Mouse (Mus musculus) regulatory T cell (primary cell): ENCODE results near the gene Med8.

Source experiments
- in situ Hi-C: fragments of 300-600 bp; cut with MboI, MseI; formaldehyde crosslinking; loops from one replicate; pipeline ENCODE4 v1.15.1; 2025; ENCODE audit warnings: high pct_unique_total_duplicates

Gene Med8

DNA sequence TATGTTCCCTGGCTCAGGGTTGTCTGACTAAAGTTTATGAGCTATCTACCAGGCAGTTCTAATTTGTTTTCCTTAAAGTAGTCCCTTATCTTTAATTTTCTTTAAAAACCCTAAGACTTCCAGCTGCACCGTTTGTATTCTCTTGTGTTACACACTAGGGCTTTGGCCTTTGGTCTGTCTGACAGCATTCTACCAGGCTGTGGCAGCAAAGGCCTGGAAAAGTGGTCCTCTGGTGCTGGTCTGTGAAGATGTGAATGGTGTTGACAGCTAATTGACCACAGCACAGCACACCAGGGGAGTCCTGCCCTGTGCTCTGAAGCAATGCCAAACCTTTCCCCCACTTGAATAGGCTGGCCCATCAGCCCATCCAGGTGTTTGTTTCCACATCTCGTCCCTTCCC, 6.6 kb downstream of the Med8 start:
- in situ Hi-C loops = loop anchor here (10.0 kb wide), 1 partner anchor 1649 kb away; the partner anchor contains the start of gene AL607142.1

DNA sequence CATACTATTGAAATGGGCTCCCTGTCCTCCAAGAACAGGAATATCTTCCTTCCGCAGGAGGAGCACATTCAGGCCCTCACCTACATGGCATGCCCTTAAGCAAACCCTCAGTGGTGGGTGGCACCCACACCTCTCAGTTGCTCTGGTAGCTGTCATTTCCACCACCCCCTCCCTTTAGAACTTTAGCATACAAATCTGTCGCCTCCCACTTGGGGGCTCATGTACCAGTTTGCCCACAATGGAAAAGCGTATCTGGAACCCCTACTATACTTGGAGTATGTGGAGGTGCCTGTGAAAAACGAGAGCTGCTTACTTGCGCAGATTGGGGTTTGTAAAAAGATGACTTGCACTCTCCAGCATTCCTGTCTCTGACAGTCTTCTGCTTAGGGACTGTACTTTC, 7.2 kb downstream of the Med8 start:
- in situ Hi-C loops = loop anchor here (10.0 kb wide), 1 partner anchor 1648 kb away; the partner anchor contains the start of gene AL607142.1

GRCm38 (mm10) chr4:118417112-118417797, 8.1 kb downstream of the Med8 start:
- in situ Hi-C loops = loop anchor here (10.0 kb wide), 1 partner anchor 1648 kb away; the partner anchor contains the start of gene AL607142.1

DNA sequence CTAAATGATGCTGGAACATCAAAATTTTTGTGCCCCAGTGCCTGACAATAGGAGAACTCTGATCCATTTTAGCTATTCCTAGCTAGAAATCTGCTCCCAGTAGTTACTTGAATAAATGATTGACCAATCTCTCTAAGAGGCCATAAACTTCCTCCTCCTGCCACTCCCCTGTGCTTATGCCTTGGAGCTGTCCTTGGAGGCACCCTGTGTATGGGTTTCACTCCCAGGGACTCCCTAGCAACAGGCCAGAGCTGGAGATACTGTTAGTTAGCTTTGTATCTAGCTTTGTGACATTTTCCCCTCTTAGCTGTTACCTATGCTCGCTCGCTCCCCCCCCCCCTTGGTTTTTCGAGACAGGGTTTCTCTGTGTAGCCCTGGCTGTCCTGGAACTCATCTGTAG, 12.2 kb downstream of the Med8 start:
- in situ Hi-C loops = no loop called here

- in situ Hi-C loops = no loop called here
These were observed 15.5 kb downstream of the Med8 start for GRCm38 (mm10) chr4:118424541-118425160.

GRCm38 (mm10) chr4:118425374-118425773, 16.2 kb downstream of the Med8 start:
- in situ Hi-C loops = no loop called here

DNA sequence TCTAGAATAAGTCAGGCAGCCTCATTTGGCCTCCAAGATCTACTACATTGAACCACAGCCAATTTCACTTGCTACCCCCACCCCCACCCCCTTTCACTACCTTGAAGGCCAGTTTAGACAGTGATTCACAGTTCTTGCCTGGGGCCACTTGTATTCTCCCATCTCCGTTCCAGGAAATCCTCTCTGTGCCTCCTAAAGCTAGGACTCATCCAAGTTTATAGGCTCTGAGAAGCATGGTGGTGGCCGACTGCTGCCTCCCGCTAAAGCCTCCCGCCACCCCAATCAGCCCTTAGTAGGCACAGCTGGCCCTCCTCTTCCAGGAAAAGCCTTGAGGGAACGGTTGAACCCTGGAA, 18.3 kb downstream of the Med8 start:
- in situ Hi-C loops = no loop called here

DNA sequence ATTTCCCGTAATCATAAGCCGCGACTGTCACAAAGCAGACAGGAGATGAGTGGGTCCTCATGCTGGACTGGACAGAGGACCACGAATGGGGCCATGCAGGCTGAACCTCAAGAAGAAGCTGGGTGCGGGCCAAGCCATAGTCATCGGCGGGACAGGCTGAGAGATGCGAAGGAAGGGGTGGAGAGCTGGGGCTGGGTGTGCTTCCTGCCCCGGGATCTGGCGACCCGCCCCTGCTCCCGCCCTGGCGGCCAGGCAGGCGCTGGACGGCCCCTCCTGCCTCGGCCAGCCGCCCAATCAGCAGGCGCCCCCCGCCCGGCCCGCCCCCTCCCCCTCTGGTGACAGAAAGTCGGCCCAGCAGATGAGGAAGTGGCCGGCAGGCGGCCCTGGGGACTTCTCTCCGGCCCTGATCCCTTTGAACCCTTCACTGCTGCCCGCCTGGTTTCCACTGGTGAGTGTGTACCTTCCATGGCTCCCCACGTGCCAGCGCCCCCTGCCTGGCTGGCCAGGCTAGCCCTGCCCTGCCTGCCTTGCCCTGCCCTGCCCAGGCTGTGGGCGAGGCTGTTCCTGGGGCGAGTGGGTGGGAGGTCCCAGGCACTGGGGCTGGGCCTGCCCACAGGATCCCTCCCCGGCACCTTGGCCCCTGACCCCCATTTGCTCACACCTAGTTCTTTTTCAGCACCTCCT, 18.8 kb downstream of the Med8 start, which contains the start of gene Elovl1:
Gene Elovl1, plus strand, starts transcription at position 326 of the 684 bp plus-strand sequence.
- in situ Hi-C loops = no loop called here

GRCm38 (mm10) chr4:118428531-118429214, 19.5 kb downstream of the Med8 start:
- in situ Hi-C loops = no loop called here

- in situ Hi-C loops = no loop called here
These were observed 20.2 kb downstream of the Med8 start for GRCm38 (mm10) chr4:118429215-118429895.

DNA sequence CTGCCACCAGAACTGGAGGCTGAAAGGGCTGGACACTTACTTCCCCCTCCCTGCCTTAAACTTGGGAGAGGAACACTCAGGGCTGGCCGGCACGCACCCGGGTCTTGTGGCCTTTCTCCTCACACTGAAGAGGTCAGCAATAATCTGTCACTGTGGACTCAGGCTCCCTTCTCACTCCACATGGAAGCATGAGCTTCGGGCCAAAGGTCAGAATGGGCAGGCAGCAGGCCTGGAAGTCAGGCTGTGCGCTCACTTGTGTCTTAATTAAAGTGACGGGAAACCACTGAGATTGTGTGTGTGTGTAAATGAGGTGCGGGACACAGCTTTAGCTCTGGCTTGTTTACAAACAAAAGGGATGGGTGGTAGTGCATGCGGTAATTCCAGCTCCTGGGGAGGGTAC, 23.2 kb downstream of the Med8 start:
- in situ Hi-C loops = loop anchor here (5.0 kb wide), 1 partner anchor 695 kb away; no protein-coding TSS in a partner anchor

DNA sequence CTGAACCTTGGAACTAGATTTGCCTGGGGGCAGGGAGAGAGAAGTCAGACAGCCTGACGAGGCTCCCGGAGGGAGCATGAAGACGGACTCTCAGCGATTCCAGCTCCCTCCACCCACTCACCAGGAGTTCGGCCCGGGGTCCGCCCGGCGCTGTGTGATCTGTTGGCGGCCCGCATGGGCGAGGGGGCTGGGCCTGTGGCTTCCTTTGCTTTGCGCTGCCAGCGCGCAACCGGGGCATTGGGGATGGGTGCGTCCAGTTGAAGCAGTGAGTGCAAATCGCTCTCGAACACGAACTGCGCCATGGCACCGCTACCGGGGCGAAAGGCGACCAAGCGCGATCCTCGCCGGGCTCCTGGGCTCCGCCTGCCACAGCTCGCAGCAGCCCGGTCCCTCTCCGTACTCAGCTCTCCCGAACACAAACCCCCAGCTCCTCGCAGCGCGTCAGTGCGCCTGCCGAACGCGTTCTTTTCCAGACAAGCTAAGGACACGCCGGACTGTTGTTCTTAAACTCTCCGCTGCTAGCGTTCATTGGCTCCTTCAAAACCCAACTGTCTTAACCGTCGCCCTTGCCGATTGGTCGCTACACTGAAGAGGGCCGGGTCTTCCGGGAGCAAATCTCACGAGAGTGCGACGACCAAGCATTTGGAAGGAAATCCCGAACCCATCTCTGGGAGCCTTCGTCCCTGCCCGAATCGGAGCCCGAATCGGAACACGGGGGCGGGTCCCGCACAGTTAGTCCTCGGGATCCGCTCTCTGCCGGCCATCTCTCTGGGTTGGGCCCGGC, 27.9 kb downstream of the Med8 start, which contains the start of gene Cdc20:
Gene Cdc20, minus strand, starts transcription at position 533 of the 784 bp plus-strand sequence.
- in situ Hi-C loops = no loop called here

DNA sequence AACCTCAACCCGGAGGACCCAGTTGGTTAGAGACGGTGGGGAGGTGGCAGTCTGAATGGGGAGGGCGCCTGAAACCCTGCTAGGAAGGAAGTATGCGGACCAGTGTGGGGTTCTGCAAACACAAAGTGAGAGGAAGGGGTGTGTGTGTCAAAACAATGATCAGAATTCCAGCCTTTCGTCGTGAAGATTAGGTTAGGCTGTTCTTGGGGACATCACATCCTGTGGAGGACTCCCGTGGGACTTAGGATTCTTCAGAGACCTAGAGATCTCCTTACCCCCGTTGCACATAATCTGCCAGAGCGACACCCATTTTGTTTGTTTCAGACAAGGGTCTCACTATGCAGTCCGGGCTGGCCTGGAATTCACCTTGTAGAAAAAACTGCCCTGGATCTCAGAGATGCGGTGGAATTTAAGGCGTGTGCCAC, 28.7 kb downstream of the Med8 start:
- in situ Hi-C loops = no loop called here

GRCm38 (mm10) chr4:118445088-118445487, 36.0 kb downstream of the Med8 start:
- in situ Hi-C loops = no loop called here

GRCm38 (mm10) chr4:118445781-118446414, 36.8 kb downstream of the Med8 start:
- in situ Hi-C loops = no loop called here

GRCm38 (mm10) chr4:118446415-118447153, 37.4 kb downstream of the Med8 start:
- in situ Hi-C loops = no loop called here

- in situ Hi-C loops = no loop called here
These were observed 48.3 kb downstream of the Med8 start, which contains the start of gene Mpl for GRCm38 (mm10) chr4:118457345-118457975. TSS of gene Mpl (minus strand) at chr4:118457513.

DNA sequence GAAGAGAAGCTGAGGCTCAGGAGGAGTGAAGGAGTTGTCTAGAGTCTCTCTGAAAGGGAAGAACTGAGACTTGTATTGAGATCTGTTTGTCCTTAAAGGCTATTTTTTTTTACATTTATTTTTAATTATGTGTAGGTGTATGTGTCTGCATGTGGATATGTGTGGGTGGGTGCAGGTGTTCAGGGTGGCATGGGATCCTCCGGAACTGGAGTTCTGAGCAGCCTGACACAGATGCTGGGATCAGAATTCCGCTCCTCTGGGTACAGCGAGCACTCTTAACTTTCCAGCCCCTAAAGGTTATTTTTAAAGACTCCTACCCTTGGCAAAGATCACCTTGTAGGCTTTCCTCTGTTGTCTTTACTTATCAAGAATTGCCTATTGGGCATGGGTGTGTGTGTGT, 55.8 kb downstream of the Med8 start:
- in situ Hi-C loops = no loop called here
